Comparison of ENCODE assay signal across 8 mouse cellular contexts in genomic region chr17:88641012-88641411, GRCm38 (mm10). TPM values are rescaled to one million over a fixed set of nuclear protein-coding genes. Genes with fewer than 3 reads are reported as not detected.
DNase-seq lines count a peak whose midpoint lies in the region; ATAC-seq and TF ChIP-seq lines count a peak whose summit lies in the region.
"Had no signal": no experiment of that assay in that cellular context is flagged by ENCODE, and none has a peak within 500 bp of the region (broad histone marks: within the 10 kb centered on the region; RNA-seq: fewer than 3 reads in every experiment).

No protein-coding gene starts in this region.

- peak; percentile 90 for TF ChIP-seq CTCF in lung, postnatal 0 days (IDR thresholded peaks at IDR 0.05)

- intact Hi-C loops in heart, postnatal 14 days (cut with DNase I), result loop anchor here (1.0 to 10.0 kb wide), 5 partner anchors 44 to 606 kb away; partner anchors contain the start of genes Ppp1r21 and Ston1

- H3K27me3 ChIP-seq in embryonic facial prominence, embryonic 10.5 days (replicated peaks; ENCODE audit: low read depth, poor library complexity, severe bottlenecking), result no peaks in the 10 kb centered on the region
- no peaks in the 10 kb centered on the region for H3K27me3 ChIP-seq in lung, postnatal 0 days (replicated peaks; ENCODE audit: insufficient read depth, low read length)
- H3K27me3 ChIP-seq: hindbrain, embryonic 15.5 days had no signal

- H3K36me3 ChIP-seq in ES-E14 (ENCODE audit: control insufficient read depth, insufficient read depth, low read length, poor library complexity, severe bottlenecking), result peaks cover 2% of the 10 kb centered on the region; the same call in 1 of the 2 replicates
- H3K36me3 ChIP-seq in embryonic facial prominence, embryonic 10.5 days (replicated peaks), result peaks cover 11% of the 10 kb centered on the region
- H3K36me3 ChIP-seq in lung, postnatal 0 days (ENCODE audit: insufficient read depth, low read length), result peaks cover 8% of the 10 kb centered on the region; the same call in 1 of the 2 replicates
- H3K36me3 ChIP-seq: hindbrain, embryonic 15.5 days had no signal

- peak; percentile 65 for ATAC-seq in lung, postnatal 0 days

- no peak overlapping the region for H3K4me3 ChIP-seq in ES-E14 (ENCODE audit: insufficient read depth in 1 of 2, low read depth in 1 of 2, low read length in 2 of 2, poor library complexity in 1 of 2, severe bottlenecking in 1 of 2)
- H3K4me3 ChIP-seq in embryonic facial prominence, embryonic 10.5 days, result no peak overlapping the region
- no peak overlapping the region for H3K4me3 ChIP-seq in lung, postnatal 0 days (ENCODE audit: low read depth, low read length)
- H3K4me3 ChIP-seq: hindbrain, embryonic 15.5 days had no signal

- DNase-seq in ES-E14 (ENCODE audit: low read depth, low spot score), result peak; percentile 71
- DNase-seq in adrenal gland, postnatal 14 days, result peak; percentile 85
- DNase-seq in embryonic facial prominence, embryonic 10.5 days (ENCODE audit: low spot score), result peak; percentile 76
- DNase-seq in heart, postnatal 14 days, result peak; percentile 76 to 82
- DNase-seq in layer of hippocampus, adult 8-10 months (ENCODE audit: low spot score in 2 of 2), result peak; percentile 38 to 79
- peak; percentile 92 for DNase-seq in lung, postnatal 0 days (ENCODE audit: low spot score)
- DNase-seq in right cerebral cortex, postnatal 4 days, result peak; percentile 78

- H3K9ac ChIP-seq in ES-E14 (ENCODE audit: insufficient read depth, low read depth, low read length, poor library complexity, severe bottlenecking), result no peak overlapping the region
- H3K9ac ChIP-seq in lung, postnatal 0 days (replicated peaks; ENCODE audit: low read depth), result no peak overlapping the region
- H3K9ac ChIP-seq: hindbrain, embryonic 15.5 days had no signal

- H3K9me3 ChIP-seq in ES-E14 (ENCODE audit: control insufficient read depth, insufficient read depth, low read depth, low read length), result no peaks in the 10 kb centered on the region
- no peaks in the 10 kb centered on the region for H3K9me3 ChIP-seq in embryonic facial prominence, embryonic 10.5 days
- no peaks in the 10 kb centered on the region for H3K9me3 ChIP-seq in lung, postnatal 0 days (ENCODE audit: low read length)
- H3K9me3 ChIP-seq: hindbrain, embryonic 15.5 days had no signal

- no peak overlapping the region for H3K4me2 ChIP-seq in lung, postnatal 0 days (replicated peaks; ENCODE audit: low read depth, low read length)
- H3K4me2 ChIP-seq: hindbrain, embryonic 15.5 days had no signal

- 29% methylated on average over 6 of the region's 6 CpGs for WGBS in embryonic facial prominence, embryonic 10.5 days
- WGBS in lung, postnatal 0 days, result 22% methylated on average over 6 of the region's 6 CpGs

- in situ Hi-C loops in ES-E14 (cut with MboI; ENCODE audit: low sequenced_read_pairs in 2 of 2, unreplicated experiment in 2 of 2), result no loop called here

- no peak overlapping the region for H3K27ac ChIP-seq in ES-E14 (ENCODE audit: insufficient read depth, low read depth, low read length, poor library complexity, severe bottlenecking)
- no peak overlapping the region for H3K27ac ChIP-seq in embryonic facial prominence, embryonic 10.5 days (replicated peaks)
- no peak overlapping the region for H3K27ac ChIP-seq in lung, postnatal 0 days (ENCODE audit: low read length)
- H3K27ac ChIP-seq: hindbrain, embryonic 15.5 days had no signal

- no peak; the same call in none of the 2 replicates for TF ChIP-seq EP300 in lung, postnatal 0 days (IDR thresholded peaks at IDR 0.05)

- H3K4me1 ChIP-seq in ES-E14 (ENCODE audit: control insufficient read depth in 2 of 2, insufficient read depth in 2 of 2, low read length in 2 of 2, poor library complexity in 1 of 2), result peaks cover 0 to 3% of the 10 kb centered on the region in 2 experiments; a peak in 1 of 4 replicates
- H3K4me1 ChIP-seq in embryonic facial prominence, embryonic 10.5 days, result peaks cover 10% of the 10 kb centered on the region
- H3K4me1 ChIP-seq in lung, postnatal 0 days (ENCODE audit: insufficient read depth, low read depth, low read length), result no peaks in the 10 kb centered on the region
- H3K4me1 ChIP-seq: hindbrain, embryonic 15.5 days had no signal

TF ChIP-seq in ES-E14, 5 proteins besides CTCF, POLR2A, EP300 and RAD21:
- peak; percentile 78 for TF ChIP-seq ZC3H11A (IDR thresholded peaks at IDR 0.05; ENCODE audit: borderline replicate concordance, low read depth, low read length)
- no peak for TF ChIP-seq CHD2 (IDR thresholded peaks at IDR 0.05; ENCODE audit: low read depth, low read length)
- TF ChIP-seq ZNF384 (IDR thresholded peaks at IDR 0.05; ENCODE audit: low read depth, low read length), result no peak
- TF ChIP-seq HCFC1 (IDR thresholded peaks at IDR 0.05; ENCODE audit: borderline replicate concordance, insufficient read depth, low read length), result no peak
- TF ChIP-seq MAFK (IDR thresholded peaks at IDR 0.05; ENCODE audit: insufficient read depth, low read depth, low read length), result no peak
TF ChIP-seq in ES-E14: peak in this region for 1.

RNA-seq across cellular contexts. Expression of gene Gtf2a1l, which starts 27.4 kb away (rescaled TPM):
- 0.69 and 0.80 TPM in 2 replicates for total RNA-seq in ES-E14 (2012; rRNA removed)
- not detected in 2 replicates for total RNA-seq in adrenal gland, postnatal 14 days (2021)
- 0.17 and 0.18 TPM in 2 replicates for polyA plus RNA-seq in embryonic facial prominence, embryonic 10.5 days (2016; fragmentation: Nextera tagmentation; extraction: Ambion mirVana)
- total RNA-seq in heart, postnatal 14 days (2021), result not detected
- under 1 TPM in 1 of 4 experiments, not detected in 3; 0.34 TPM for total RNA-seq in layer of hippocampus, adult 8-10 months (2022)
- 0.15 TPM in 1 of 2 replicates, not detected in the other for polyA plus RNA-seq in lung, postnatal 0 days (2015; fragmentation: Nextera tagmentation; extraction: Ambion mirVana)

RNA-seq across cellular contexts. Expression of gene Ston1, which starts 43.5 kb away (rescaled TPM):
- total RNA-seq in ES-E14 (2012; rRNA removed), result 4.0 and 4.5 TPM in 2 replicates
- total RNA-seq in adrenal gland, postnatal 14 days (2021), result 28.0 and 31.0 TPM in 2 replicates
- 2.0 and 2.3 TPM in 2 replicates for polyA plus RNA-seq in embryonic facial prominence, embryonic 10.5 days (2016; fragmentation: Nextera tagmentation; extraction: Ambion mirVana)
- total RNA-seq in heart, postnatal 14 days (2021), result 10 to 100 TPM; 25.4 to 25.6 TPM
- total RNA-seq in layer of hippocampus, adult 8-10 months (2022), result 10 to 100 TPM; 11.3 to 16.7 (median 15.4) TPM
- polyA plus RNA-seq in lung, postnatal 0 days (2015; fragmentation: Nextera tagmentation; extraction: Ambion mirVana), result 6.4 and 6.9 TPM in 2 replicates
